Mouse (Mus musculus): ENCODE measurements around the gene Gm20388. TPM values are rescaled to one million over a fixed set of nuclear protein-coding genes. Genes with fewer than 3 reads are reported as not detected.

Gm20388 gene
- polyA plus RNA-seq, 1 experiment from 2014 or later = not detected

DNA sequence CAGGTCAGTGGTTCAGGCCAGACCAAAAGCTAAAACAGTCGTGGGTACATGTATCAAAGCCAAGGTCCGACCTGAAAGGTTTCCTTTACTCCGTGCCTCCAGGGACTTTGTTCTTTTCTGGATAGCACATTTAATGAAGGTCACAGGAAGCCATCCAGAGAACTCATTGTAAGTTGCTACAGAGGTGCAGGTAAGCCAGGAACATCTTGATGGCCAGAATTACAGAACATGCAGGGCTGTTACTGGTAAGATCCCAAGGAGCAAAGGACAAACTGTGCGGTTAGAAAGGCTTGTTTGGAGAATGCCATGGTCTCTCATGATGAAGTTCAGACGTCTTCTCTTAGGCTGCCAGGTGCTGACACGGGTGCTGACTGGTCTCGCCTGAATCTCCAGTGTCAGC is 206.0 kb downstream of the Gm20388 start:
- Histone ChIP-seq H3K9me3 (replicated peaks) (no peaks in the 10 kb centered on the region), H3K27me3 (replicated peaks) (peaks cover 64% of the 10 kb centered on the region), H3K4me3 (no peak overlapping the region), H3K36me3 (no peaks in the 10 kb centered on the region), H3K4me2 (no peak overlapping the region), H3K27ac (no peak overlapping the region), H3K9ac (no peak overlapping the region), H3K4me1 (peaks cover 21% of the 10 kb centered on the region)
- ATAC-seq = no peak
- WGBS (ENCODE audit: insufficient replicate concordance) = 53% methylated on average over 7 of the region's 7 CpGs

- H3K27ac ChIP-seq = no peak overlapping the region
- H3K4me2 ChIP-seq = no peak overlapping the region
- H3K9me3 ChIP-seq (replicated peaks) = no peaks in the 10 kb centered on the region
- WGBS (ENCODE audit: insufficient replicate concordance) = 59% methylated on average over 9 of the region's 9 CpGs
- H3K9ac ChIP-seq = no peak overlapping the region
- no peaks in the 10 kb centered on the region for H3K36me3 ChIP-seq
- ATAC-seq = no peak
- peaks cover 12% of the 10 kb centered on the region for H3K4me1 ChIP-seq
- peaks cover 64% of the 10 kb centered on the region for H3K27me3 ChIP-seq (replicated peaks)
- no peak overlapping the region for H3K4me3 ChIP-seq
Measured at GRCm38 (mm10) chr8:120118162-120118561, 207.5 kb downstream of the Gm20388 start.

DNA sequence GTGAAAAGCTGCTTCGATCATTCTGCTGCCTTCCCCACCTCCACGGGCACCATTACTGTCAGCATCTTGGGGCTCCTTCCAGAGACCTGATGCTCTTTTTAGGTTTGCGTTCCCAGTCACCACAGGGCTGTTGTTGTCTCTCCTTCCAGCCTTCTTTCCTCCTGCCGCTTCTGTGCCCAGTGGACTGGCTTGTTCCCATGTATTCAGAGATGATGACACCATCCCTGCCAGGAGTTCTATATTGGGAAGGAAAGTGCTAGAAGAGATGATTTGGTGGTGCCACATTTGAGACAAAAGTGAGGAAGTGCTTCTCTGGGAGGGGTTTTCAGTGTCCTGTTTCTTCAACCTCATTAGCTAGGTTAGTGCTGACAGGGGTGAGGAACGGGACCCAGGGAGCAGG is 208.2 kb downstream of the Gm20388 start:
- Histone ChIP-seq H3K27me3 (replicated peaks) (peaks cover 64% of the 10 kb centered on the region), H3K4me3 (no peak overlapping the region), H3K4me2 (no peak overlapping the region), H3K27ac (no peak overlapping the region), H3K9ac (no peak overlapping the region), H3K36me3 (no peaks in the 10 kb centered on the region), H3K9me3 (replicated peaks) (no peaks in the 10 kb centered on the region), H3K4me1 (peaks cover 8% of the 10 kb centered on the region)
- 58% methylated on average over 5 of the region's 5 CpGs for WGBS (ENCODE audit: insufficient replicate concordance)
- ATAC-seq = no peak

GRCm38 (mm10) chr8:120119429-120119828 is 208.8 kb downstream of the Gm20388 start:
- Histone ChIP-seq H3K9ac (no peak overlapping the region), H3K4me3 (no peak overlapping the region), H3K9me3 (replicated peaks) (no peaks in the 10 kb centered on the region), H3K27ac (no peak overlapping the region), H3K36me3 (no peaks in the 10 kb centered on the region), H3K4me1 (peaks cover 2% of the 10 kb centered on the region), H3K4me2 (no peak overlapping the region), H3K27me3 (replicated peaks) (peaks cover 59% of the 10 kb centered on the region)
- no peak for ATAC-seq
- 44% methylated on average over 3 of the region's 3 CpGs for WGBS (ENCODE audit: insufficient replicate concordance)

DNA sequence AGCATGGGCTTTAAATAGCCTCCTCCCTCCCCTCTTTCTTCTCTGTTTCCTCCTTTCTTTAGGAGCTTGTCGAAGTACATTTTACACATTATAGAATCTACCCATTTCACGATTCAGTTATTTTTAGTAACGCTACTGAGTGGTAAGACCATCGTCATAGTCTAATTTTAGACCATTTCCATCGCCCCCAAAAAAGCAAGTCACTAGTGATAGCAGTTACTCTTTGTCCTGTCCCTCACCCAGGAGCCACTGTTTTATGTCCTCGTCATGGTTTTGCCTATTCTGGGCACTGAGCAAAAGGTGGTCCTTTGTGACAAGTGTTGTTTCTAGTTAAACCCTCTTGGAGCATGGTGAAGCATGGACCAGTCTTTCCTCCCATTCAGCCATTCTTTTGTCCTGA is 209.3 kb downstream of the Gm20388 start:
- no peak overlapping the region for H3K27ac ChIP-seq
- peaks cover 54% of the 10 kb centered on the region for H3K27me3 ChIP-seq (replicated peaks)
- H3K4me2 ChIP-seq = no peak overlapping the region
- ATAC-seq = no peak
- 45% methylated on average over 6 of the region's 6 CpGs for WGBS (ENCODE audit: insufficient replicate concordance)
- H3K4me1 ChIP-seq = no peaks in the 10 kb centered on the region
- no peak overlapping the region for H3K9ac ChIP-seq
- H3K9me3 ChIP-seq (replicated peaks) = no peaks in the 10 kb centered on the region
- no peak overlapping the region for H3K4me3 ChIP-seq
- H3K36me3 ChIP-seq = no peaks in the 10 kb centered on the region

DNA sequence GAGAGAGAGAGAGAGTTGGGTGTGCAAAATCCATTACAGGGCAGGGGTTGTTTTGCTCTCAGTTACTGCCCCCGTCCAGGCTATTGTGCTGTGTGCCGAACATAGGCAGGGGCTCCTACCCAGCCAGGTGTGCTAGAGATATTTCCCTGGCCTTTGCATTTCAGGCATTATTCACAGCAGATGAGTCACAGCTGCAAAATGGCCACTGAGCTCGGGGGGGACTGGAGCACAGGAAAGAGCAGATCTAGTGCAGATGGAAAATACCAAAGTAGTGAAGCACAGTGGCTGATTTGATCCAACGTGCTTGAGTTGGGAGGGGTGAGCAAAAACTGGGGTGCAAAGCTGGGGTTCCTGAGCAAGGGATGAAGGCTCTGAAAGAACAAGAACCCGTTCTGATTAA is 210.3 kb downstream of the Gm20388 start:
- peaks cover 44% of the 10 kb centered on the region for H3K27me3 ChIP-seq (replicated peaks)
- no peak for ATAC-seq
- no peaks in the 10 kb centered on the region for H3K36me3 ChIP-seq
- no peak overlapping the region for H3K27ac ChIP-seq
- 41% methylated on average over 5 of the region's 5 CpGs for WGBS (ENCODE audit: insufficient replicate concordance)
- no peak overlapping the region for H3K4me3 ChIP-seq
- 0 out of 2 replicates have a peak, but pooled peaks cover 2% of the 10 kb centered on the region for H3K4me1 ChIP-seq
- no peaks in the 10 kb centered on the region for H3K9me3 ChIP-seq (replicated peaks)
- no peak overlapping the region for H3K9ac ChIP-seq
- no peak overlapping the region for H3K4me2 ChIP-seq

DNA sequence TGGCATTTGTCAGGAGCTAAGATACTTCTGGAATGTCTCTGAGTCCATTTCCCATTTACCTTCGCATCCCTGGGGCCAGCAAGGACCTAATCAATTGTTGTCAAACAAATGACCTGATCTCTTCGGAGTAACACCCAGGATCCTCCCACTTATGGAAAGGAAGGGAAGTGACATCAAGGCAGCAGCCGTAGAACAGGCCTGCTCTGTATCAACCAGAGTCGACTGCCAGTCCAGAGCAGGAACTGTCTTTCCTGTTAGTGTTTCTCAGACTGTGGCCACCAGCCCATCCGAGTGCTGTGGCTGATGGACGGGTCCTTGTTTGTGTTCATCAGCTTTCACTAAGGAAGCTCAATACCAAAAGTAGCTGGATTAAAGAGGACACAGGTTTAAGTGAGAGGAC is 213.6 kb downstream of the Gm20388 start:
- Histone ChIP-seq H3K27ac (no peak overlapping the region), H3K27me3 (replicated peaks) (peaks cover 28% of the 10 kb centered on the region), H3K4me1 (peaks cover 11% of the 10 kb centered on the region; the same call in 1 of the 2 replicates), H3K9ac (no peak overlapping the region), H3K4me3 (no peak overlapping the region), H3K9me3 (replicated peaks) (no peaks in the 10 kb centered on the region), H3K4me2 (no peak overlapping the region), H3K36me3 (no peaks in the 10 kb centered on the region)
- no peak for ATAC-seq
- WGBS (ENCODE audit: insufficient replicate concordance) = 10% methylated on average over 6 of the region's 6 CpGs

DNA sequence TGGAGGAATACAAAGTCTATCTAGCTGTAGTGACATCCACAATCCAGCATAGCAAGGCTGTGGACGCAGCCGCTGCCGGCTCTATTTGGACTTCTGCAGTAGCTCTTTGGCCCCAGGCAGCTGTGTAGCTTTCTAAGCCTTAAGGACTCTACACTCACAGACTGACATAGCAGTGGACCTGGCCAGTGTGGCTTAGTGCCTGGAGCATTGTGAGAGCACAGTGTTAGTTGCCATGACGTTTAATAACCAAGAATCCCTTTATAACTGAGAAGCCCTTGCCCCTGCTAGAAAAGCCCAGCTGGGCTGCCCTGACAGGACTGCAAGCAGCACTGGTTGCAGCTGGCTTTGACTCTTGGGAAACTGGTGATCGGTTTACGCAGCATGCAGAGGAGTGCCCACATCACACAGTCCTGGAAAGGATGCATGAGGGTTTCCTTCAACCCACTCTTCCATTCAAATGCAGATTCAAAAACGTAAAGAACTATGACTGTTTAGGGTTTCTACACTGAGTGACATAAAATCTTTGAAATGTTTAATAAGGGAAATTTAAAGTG is 214.3 kb downstream of the Gm20388 start:
- H3K4me1 ChIP-seq = peaks cover 11% of the 10 kb centered on the region; the same call in 1 of the 2 replicates

GRCm38 (mm10) chr8:120126357-120127161 is 215.9 kb downstream of the Gm20388 start:
- Histone ChIP-seq H3K4me3 (no peak overlapping the region), H3K36me3 (no peaks in the 10 kb centered on the region), H3K9ac (no peak overlapping the region), H3K27ac (peak overlapping the region; percentile 39; the same call in 1 of the 2 replicates), H3K4me2 (no peak overlapping the region), H3K9me3 (replicated peaks) (no peaks in the 10 kb centered on the region), H3K27me3 (replicated peaks) (peaks cover 27% of the 10 kb centered on the region), H3K4me1 (peaks cover 11% of the 10 kb centered on the region; the same call in 1 of the 2 replicates)
- 19% methylated on average over 14 of the region's 14 CpGs for WGBS (ENCODE audit: insufficient replicate concordance)
- ATAC-seq = peak; percentile 40

More for the DNA sequence above, 214.3 kb downstream of the Gm20388 start:
- Histone ChIP-seq H3K27me3 (replicated peaks) (peaks cover 24% of the 10 kb centered on the region), H3K4me3 (no peak overlapping the region), H3K4me2 (no peak overlapping the region), H3K9ac (no peak overlapping the region), H3K9me3 (replicated peaks) (no peaks in the 10 kb centered on the region), H3K27ac (no peak overlapping the region), H3K36me3 (no peaks in the 10 kb centered on the region)
- ATAC-seq = no peak
- 71% methylated on average over 7 of the region's 7 CpGs for WGBS (ENCODE audit: insufficient replicate concordance)

DNA sequence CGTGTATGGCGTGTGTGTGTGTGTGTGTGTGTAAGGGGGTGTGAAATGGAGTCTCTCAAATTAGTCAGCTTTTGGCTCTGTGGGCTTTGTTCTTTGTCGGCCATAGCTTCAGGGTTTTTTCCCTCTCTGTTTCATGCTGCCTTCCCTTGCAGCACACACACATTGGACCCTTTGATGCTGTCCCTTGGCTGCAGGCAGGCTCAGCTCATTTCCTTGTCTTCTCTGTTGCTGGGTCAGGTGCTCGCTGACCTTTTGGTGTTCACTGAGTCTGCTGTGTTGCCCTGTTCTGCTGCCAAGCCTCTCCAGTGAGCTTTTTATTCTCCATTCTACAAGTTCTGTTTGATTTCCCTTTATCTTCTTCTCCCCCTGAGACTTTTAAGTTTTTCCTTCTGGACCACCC is 218.9 kb downstream of the Gm20388 start:
- Histone ChIP-seq H3K36me3 (no peaks in the 10 kb centered on the region), H3K27ac (no peak overlapping the region), H3K4me1 (peaks cover 11% of the 10 kb centered on the region; the same call in 1 of the 2 replicates), H3K4me3 (no peak overlapping the region), H3K27me3 (replicated peaks) (peaks cover 31% of the 10 kb centered on the region), H3K9me3 (replicated peaks) (no peaks in the 10 kb centered on the region), H3K4me2 (no peak overlapping the region), H3K9ac (no peak overlapping the region)
- WGBS (ENCODE audit: insufficient replicate concordance) = 80% methylated on average over 4 of the region's 4 CpGs
- ATAC-seq = no peak

DNA sequence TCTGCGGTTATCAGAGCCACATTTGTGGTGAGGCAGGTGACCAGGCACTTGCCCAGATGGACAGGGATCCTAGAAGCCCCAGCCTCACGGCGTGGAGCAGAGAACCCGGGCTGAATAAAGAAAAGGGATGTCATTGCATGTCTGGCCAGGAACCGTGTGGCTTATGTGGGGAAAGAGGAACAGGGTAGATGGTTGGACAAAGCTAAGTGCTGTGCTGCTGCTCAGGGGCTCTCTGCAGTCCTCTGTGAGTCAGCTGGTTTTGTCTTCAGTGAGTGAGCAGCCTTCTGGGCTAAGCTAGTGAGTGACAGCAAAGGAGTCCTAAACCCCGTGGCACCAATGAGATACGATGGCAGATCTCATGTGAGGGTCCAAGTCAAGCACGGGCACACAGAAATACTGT is 220.5 kb downstream of the Gm20388 start:
- Histone ChIP-seq H3K27ac (no peak overlapping the region), H3K9ac (no peak overlapping the region)
- WGBS (ENCODE audit: insufficient replicate concordance) = 34% methylated on average over 8 of the region's 8 CpGs

DNA sequence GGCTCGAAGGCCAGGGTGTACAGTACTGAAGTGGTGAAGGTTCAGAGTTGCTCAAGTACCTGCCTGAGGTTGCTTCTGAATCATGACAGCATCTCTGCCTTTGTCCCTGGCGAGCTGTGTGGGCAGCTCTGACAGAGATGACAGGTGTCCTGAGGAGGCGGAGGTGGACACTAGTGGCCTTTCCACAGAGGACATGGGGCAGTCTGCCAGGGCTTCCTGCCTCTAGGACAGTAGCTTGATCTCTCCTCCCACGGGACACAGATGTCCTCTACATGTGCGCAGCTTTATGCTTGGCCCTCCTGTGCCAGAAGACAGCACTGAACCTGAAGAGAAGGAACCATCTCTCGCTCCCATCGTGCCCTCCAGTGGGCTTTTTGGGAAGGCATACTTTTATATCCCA is 222.5 kb downstream of the Gm20388 start:
- Histone ChIP-seq H3K4me1 (no peaks in the 10 kb centered on the region), H3K27me3 (replicated peaks) (peaks cover 31% of the 10 kb centered on the region; the same call in 1 of the 2 replicates), H3K27ac (no peak overlapping the region), H3K9me3 (replicated peaks) (no peaks in the 10 kb centered on the region), H3K4me2 (no peak overlapping the region), H3K36me3 (no peaks in the 10 kb centered on the region), H3K9ac (no peak overlapping the region), H3K4me3 (no peak overlapping the region)
- no peak for ATAC-seq
- WGBS (ENCODE audit: insufficient replicate concordance) = 63% methylated on average over 7 of the region's 7 CpGs

More for the DNA sequence above, 220.5 kb downstream of the Gm20388 start:
- Histone ChIP-seq H3K4me3 (no peak overlapping the region), H3K36me3 (no peaks in the 10 kb centered on the region), H3K27me3 (replicated peaks) (peaks cover 34% of the 10 kb centered on the region), H3K9me3 (replicated peaks) (no peaks in the 10 kb centered on the region), H3K4me1 (peaks cover 6% of the 10 kb centered on the region; the same call in 1 of the 2 replicates), H3K4me2 (no peak overlapping the region)
- ATAC-seq = no peak

Data from liver, embryonic 12.5 days (tissue).